Mouse (Mus musculus) heart, embryonic 13.5 days (tissue): Measurements from ENCODE around the gene Zfp385a. TPM values are rescaled to one million over a fixed set of nuclear protein-coding genes. Genes with fewer than 3 reads are reported as not detected.

Experiments used
- microRNA counts: library from miRNA; unstranded; fragments of <30 nt; microRNA quantifications from one replicate; lab custom pipeline; 2016
- microRNA-seq: library from miRNA; unstranded; fragments of <30 nt; microRNA quantifications from one replicate; pipeline ENCODE4, GENCODE M21; 2016
- polyA plus RNA-seq: library from polyadenylated mRNA; unstranded; fragments of >200 nt; fragmentation: Nextera tagmentation; extraction: Ambion mirVana; gene quantifications from 2 replicates; pipeline ENCODE4 v1.2.1, GENCODE M21; 2015

Gene Zfp385a
- polyA plus RNA-seq, 1 experiment from 2014 or later: 8.9 TPM

MicroRNAs within 50 kb of the gene (microRNA counts, 519-probe panel; counts per million panel counts)
- 4,797 counts per million, percentile 82 among the panel's probes with 10 or more counts for microRNA mmu-miR-148b (lab: Ali Mortazavi, UCI)

Small RNA genes lying within 50 kb of the gene (microRNA-seq; reads per million reads assigned to microRNA genes)
- 146 reads per million, percentile 59 among the genes with 10 or more reads in this experiment for gene Mir148b
- 2.9 reads per million, percentile 9 among the genes with 10 or more reads in this experiment for gene Mir6963

Other genes starting within 250 kb of the Zfp385a start
- 15.8 and 16.2 TPM in 2 replicates for gene Smug1, start 173.0 kb downstream of the Zfp385a start, polyA plus RNA-seq
- gene Cbx5, start 100.3 kb downstream of the Zfp385a start, polyA plus RNA-seq: 91.9 and 97.2 TPM in 2 replicates
- gene Hnrnpa1, start 99.7 kb downstream of the Zfp385a start, polyA plus RNA-seq: 500 and 519 TPM in 2 replicates
- gene Nfe2, start 81.7 kb downstream of the Zfp385a start, polyA plus RNA-seq: 7.2 and 8.2 TPM in 2 replicates
- 163 and 178 TPM in 2 replicates for gene Copz1, start 67.4 kb downstream of the Zfp385a start, polyA plus RNA-seq
- gene Gpr84, start 29.5 kb downstream of the Zfp385a start, polyA plus RNA-seq: 0.28 and 0.36 TPM in 2 replicates
- gene Itga5, start 26.7 kb upstream of the Zfp385a start, polyA plus RNA-seq: 76.4 and 78.0 TPM in 2 replicates
- 41.5 and 52.4 TPM in 2 replicates for gene Gtsf1, start 90.4 kb upstream of the Zfp385a start, polyA plus RNA-seq
- gene Gtsf2, start 108.4 kb upstream of the Zfp385a start, polyA plus RNA-seq: not detected in 2 replicates
- gene Nckap1l, start 113.7 kb upstream of the Zfp385a start, polyA plus RNA-seq: 1.9 and 2.0 TPM in 2 replicates
- 2.7 and 4.2 TPM in 2 replicates for gene Pde1b, start 162.9 kb upstream of the Zfp385a start, polyA plus RNA-seq
- 77.8 and 86.8 TPM in 2 replicates for gene Ppp1r1a, start 197.9 kb upstream of the Zfp385a start, polyA plus RNA-seq
- gene Glycam1, start 225.0 kb upstream of the Zfp385a start, polyA plus RNA-seq: not detected in 2 replicates